Mouse (Mus musculus): ENCODE results near the gene Atxn1. TPM values are rescaled to one million over a fixed set of nuclear protein-coding genes. Genes with fewer than 3 reads are reported as not detected.

Atxn1 gene
- total RNA-seq, 2 experiments from 2014 or later, result 5.9 to 9.0 TPM

DNA sequence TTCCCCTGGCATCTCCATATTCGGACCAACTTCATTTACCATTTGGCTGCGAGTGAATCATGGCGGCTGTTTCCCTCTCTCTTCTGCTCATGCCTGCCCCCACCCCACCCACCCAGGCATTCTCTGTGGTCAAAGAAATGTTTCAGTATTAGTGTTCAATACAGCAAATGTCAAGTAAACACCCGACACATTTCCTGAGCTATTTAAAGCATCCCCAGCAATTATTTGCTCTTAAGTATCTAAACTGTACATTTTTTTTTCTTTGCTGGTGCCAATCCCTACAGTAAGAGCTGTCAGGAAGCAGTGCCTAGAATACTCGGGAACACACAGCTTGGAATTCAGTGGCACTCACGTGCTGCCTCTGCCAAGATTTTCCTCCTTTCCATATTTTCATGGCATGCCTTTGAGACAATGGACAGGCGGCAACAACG is 32.3 kb downstream of the Atxn1 start:
- no peak for ATAC-seq (ENCODE audit: poor library complexity, severe bottlenecking)

GRCm38 (mm10) chr13:45931891-45932290 is 32.9 kb downstream of the Atxn1 start:
- no peak for ATAC-seq (ENCODE audit: poor library complexity, severe bottlenecking)

DNA sequence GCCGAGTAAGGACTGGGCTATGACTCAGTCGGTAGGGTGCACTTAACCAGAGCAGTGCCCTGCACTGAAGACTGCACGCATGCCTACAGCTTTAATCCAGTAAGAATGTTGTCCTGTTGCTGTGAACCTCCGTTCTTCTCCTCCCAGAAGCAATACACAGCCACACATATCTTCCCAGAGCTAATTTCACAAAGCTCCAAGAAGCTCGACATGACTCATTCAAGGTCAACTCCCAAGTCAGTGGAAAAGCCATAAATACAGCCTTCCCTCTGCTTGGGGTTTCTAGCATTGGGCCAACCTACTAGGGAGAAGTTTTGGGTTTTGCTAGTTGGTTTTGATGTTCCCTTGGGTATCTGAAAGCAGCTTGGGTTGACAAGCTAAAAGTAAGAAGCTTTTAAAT is 33.6 kb downstream of the Atxn1 start:
- no peak for ATAC-seq (ENCODE audit: poor library complexity, severe bottlenecking)

GRCm38 (mm10) chr13:45929744-45930143 is 35.1 kb downstream of the Atxn1 start:
- no peak for ATAC-seq (ENCODE audit: poor library complexity, severe bottlenecking)

GRCm38 (mm10) chr13:45925294-45925693 is 39.5 kb downstream of the Atxn1 start:
- ATAC-seq (ENCODE audit: poor library complexity, severe bottlenecking), result peak; percentile 85

- 0 out of 2 replicates have a peak, but pooled peaks have one; percentile 19 for ATAC-seq (ENCODE audit: poor library complexity, severe bottlenecking)
Observed at GRCm38 (mm10) chr13:45924555-45924954, 40.3 kb downstream of the Atxn1 start.

GRCm38 (mm10) chr13:45923086-45923485 is 41.7 kb downstream of the Atxn1 start:
- ATAC-seq (ENCODE audit: poor library complexity, severe bottlenecking), result no peak

GRCm38 (mm10) chr13:45922467-45922866 is 42.3 kb downstream of the Atxn1 start:
- ATAC-seq (ENCODE audit: poor library complexity, severe bottlenecking), result 0 out of 2 replicates have a peak, but pooled peaks have one; percentile 11

DNA sequence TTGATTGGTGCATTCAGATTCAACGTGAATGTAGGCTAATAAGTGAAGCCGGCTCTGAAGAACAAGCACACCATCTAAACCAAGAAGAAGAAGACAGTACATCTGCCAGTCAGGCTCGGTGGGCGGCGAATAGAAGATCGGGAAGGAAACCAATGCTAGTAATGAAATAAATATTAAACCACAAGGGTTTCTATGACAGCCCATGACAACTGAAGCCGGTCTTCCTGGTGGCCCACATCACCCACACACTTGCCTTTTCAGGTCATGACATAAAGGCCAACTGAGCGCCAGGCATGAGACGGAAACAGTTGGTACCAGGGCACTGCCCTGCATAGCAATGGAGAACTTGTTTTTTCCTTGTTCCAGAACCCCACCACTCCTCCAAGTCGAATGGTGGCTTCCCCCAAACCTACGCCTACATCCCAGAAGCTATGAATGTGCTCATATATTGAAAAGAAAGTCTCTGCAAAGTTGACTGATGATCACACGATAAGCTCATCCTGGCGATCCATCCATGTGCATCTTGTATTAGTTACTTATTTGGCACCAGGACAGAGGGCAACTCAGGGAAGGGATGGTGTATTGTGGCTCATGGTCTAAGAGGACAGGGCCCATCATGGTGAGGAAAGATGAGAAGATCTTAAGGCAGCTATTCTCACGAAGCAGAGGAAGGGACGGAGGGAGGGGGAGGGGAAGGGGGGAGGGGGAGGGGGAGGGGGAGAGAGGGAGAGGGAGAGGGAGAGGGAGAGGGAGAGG is 45.7 kb downstream of the Atxn1 start:
- no peak for ATAC-seq (ENCODE audit: poor library complexity, severe bottlenecking)

GRCm38 (mm10) chr13:45918006-45918380 is 46.8 kb downstream of the Atxn1 start:
- ATAC-seq (ENCODE audit: poor library complexity, severe bottlenecking), result no peak

DNA sequence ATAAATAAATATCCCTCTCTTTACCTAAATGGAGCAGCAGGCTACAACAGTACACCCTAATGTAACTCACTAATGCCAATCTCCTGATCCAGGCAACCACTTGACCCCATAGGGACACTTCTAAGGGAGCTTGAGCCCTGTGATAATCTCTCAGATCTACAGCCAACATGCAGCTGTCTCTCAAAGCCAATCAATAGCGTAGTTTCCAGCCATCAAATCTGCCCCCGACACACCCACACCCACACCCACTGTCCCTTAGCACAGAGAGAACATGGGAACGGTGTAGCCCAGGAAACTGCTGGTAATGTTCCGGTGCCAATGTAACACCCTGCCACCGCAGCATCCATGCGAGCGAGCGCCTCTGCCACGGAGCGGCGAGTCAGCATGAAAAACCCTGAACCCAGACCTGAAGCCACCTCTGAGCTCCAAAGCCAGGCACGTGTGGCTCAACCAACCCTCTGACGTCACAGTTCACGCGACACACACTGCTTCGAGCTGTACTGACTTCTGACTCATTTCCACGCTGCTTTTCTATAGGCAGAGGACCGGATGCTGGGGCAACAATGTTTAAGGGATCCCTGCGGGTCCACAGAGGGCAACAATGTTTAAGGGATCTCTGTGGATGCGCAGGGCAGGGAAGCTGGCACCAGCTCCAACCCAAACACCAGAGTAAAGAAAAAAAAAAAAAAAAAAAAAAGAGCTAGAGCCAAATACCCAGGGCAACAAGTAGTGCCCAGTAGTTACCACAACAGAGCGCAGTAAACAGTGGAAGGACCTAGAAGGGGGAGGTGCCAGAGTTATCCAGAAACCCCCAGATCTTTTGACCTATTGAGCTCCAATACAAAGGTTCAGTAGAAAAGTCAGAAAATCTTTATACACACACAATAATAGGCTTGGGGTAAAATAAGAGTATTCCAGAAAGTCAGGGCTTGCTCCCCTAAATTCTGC is 47.5 kb downstream of the Atxn1 start:
- ATAC-seq (ENCODE audit: poor library complexity, severe bottlenecking), result no peak

DNA sequence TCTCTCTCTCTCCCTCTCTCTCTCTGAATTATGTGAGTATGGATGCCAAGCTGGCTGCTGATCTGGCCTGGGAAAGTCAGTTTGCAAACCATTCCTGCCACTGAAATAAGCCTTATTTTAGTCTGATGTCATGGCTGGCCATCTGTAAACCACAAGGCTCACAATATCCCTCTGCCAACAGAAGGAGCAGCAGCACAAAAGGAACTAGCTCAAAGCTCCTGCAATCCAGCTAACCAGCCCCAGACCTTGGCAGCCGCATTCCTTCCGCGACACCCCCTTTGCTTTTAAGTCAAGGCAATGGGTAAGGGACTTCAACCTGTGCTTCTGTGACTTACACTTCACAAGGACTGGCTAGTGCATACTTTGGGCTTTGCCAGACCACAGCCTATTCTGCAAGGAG is 48.9 kb downstream of the Atxn1 start:
- ATAC-seq (ENCODE audit: poor library complexity, severe bottlenecking), result no peak

- ATAC-seq (ENCODE audit: poor library complexity, severe bottlenecking), result no peak
Observed at GRCm38 (mm10) chr13:45915026-45915425, 49.8 kb downstream of the Atxn1 start.

DNA sequence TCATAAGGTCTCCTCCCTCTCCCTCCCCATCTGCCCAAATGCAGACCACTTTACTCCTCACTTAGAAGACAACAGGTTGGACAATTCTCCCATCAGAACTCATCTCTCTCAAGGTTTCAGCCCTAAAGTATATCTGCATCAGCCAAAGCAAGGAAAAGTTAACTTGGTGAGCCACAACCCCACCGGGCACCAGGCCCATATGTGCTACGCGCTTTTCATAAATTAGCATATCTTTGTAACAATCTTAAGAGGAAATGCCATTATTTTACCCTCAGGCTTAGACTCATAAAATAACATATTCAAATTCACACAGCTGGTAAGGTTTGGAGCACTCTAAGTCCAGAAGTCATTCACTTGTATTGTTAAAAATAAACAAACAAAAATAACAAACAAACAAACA is 50.7 kb downstream of the Atxn1 start:
- ATAC-seq (ENCODE audit: poor library complexity, severe bottlenecking), result no peak

DNA sequence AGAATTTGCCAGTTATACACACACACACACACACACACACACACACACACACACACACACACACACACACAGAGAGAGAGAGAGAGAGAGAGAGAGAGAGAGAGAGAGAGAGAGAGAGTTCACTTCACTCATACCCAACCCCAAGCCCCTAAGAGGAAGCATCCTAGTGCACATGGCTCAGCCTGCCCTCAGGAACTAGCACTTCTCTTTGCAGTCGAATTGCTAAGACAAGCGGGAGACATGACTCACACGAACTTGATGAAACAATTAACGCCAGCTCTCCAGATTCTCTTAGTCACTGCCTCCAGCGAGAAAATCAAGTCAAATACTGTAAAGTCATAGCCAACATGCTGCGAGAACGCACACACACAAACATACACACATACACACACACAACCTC is 53.0 kb downstream of the Atxn1 start:
- ATAC-seq (ENCODE audit: poor library complexity, severe bottlenecking), result peak; percentile 87

GRCm38 (mm10) chr13:45911069-45911468 is 53.7 kb downstream of the Atxn1 start:
- ATAC-seq (ENCODE audit: poor library complexity, severe bottlenecking), result peak; percentile 50

DNA sequence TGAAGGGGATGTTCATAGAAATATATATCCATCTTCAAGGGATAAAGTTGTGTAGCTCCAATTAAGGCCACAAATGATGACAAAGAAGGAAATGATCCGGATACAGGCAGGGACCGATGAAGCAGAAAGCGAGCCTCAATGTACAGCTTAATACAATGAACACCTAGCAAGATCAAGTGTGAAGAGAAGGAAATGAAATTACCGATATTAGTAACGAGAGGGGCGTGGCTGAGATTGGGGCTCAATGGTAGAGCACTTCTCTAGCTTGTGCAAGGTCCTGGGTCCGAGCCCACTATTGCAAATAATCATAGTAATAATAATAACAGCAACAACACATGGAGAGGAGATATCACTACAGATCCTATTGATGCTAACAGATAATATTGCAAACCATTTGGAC is 54.5 kb downstream of the Atxn1 start:
- ATAC-seq (ENCODE audit: poor library complexity, severe bottlenecking), result no peak

DNA sequence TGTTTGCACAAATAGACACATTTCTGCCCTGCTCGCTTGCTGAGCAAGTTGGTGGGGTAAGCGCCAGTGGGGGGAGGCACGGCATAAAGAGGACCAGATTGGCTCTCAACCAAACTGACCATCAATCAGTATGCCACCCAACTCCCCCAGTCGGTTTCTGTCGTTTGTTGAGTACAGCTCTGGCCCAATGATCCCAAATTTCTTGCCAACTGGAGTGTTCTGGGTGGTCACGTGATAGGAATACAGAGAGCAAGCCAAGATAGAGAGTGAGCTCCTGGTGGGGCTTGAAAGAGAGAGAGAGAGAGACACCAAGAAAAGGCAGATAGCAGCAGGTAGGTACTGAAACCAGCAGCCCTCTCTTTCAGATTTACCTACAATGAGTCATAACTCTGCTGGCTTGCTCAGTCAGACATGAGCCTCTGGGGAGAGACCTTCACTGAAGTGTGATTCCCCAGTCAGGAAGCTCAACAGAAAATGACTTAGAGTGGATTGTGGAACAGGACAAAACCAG is 57.6 kb downstream of the Atxn1 start:
- no peak for ATAC-seq (ENCODE audit: poor library complexity, severe bottlenecking)

DNA sequence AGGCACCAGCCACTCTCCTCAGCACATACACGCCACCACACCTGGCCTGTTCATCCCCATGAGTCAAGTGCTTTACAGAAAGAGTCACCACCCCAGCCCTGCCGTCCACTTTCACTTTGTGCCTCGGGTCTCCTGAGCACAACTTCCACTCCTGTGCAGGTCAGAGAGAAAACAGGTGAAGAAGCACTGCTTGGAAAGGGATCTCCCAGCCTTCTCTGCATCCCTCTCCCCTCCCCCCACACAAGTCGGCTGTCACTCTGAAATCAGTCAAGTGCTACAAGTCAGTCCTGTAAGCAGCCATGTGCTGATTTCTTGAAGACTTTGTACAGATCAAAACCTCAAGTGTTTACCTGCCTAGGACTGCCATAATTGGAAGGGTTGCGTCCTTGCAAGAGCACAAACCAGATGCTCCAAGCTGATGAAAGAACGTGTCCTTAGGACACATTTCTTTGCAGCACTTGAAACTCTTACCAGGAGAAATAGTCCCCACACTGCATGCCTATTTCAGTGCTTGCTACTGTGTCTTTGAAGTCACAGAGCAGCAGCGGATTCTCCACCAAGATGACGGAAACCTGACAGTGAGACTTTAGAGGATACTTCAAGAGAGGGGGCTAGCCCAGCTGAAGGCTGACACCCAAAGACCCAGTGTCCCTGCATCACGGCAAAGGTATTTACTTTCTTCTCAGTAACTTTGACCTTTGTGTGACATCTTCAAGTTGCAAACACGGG is 58.2 kb downstream of the Atxn1 start:
- no peak for ATAC-seq (ENCODE audit: poor library complexity, severe bottlenecking)

DNA sequence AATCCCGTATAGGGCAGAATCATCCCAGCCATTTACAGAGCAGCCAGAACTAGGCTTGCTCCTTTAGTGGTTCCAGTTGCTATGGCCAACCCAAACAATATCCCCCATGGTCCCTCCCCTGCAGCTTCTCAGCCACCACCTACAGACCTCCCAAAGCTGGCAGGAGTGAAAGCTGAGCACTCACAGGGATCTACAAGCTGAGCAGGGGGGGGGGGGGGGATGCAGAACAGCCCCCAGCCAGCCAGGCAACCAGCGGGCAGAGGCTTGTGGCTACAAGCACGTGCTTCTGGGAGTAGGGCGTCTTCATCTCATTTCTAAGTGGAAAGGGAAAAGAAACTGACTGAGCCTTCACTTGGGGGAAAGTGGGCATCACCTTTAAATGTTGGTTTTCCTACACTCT is 59.9 kb downstream of the Atxn1 start:
- ATAC-seq (ENCODE audit: poor library complexity, severe bottlenecking), result no peak

DNA sequence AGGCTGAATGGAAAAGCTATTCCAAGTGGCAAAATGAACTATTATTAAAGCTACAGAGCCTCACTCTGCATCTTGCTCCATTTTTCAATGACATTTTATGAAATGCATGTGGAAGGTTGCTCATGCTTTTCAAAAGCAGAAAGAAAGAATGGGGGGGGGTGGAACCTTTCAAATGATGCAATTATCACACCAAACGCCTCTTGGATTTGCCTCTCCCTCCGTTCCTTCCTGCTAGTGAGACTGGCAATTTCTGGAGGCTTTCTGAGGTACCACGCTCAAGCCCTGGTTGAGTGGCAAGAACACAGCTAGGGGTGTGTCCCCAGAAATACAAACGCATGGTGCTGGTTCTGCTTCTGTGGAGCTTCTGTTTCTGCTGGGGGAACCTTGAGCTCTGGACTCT is 60.4 kb downstream of the Atxn1 start:
- ATAC-seq (ENCODE audit: poor library complexity, severe bottlenecking), result no peak
